Mouse (Mus musculus) G1E (cell line): Measurements from ENCODE around the gene Arsa. TPM values are rescaled to one million over a fixed set of nuclear protein-coding genes. Genes with fewer than 3 reads are reported as not detected.
A peak's percentile ranks its signal among the peaks of the same experiment; 100 is the strongest.

Experiments used
- ATAC-seq: 2 replicates; pipeline ENCODE4 v1.8.0; 2016; ENCODE audit warnings: mild to moderate bottlenecking; ENCODE audit not compliant: insufficient number of reproducible peaks, poor library complexity, low FRiP score, severe bottlenecking; ENCODE audit errors: extremely low read depth
- DNase-seq: peaks from one replicate; pipeline ENCODE4 v3.0.0; 2012; ENCODE audit warnings: low spot score
- H3K27me3 ChIP-seq: 2 replicates; pipeline ENCODE4 v1.6.1; 2012; ENCODE audit warnings: mild to moderate bottlenecking, low read length, inconsistent platforms; ENCODE audit not compliant: insufficient read depth
- H3K36me3 ChIP-seq: replicated peaks from 2 replicates; pipeline ENCODE3; 2012; ENCODE audit warnings: mild to moderate bottlenecking, inconsistent platforms
- H3K4me1 ChIP-seq: 2 replicates; pipeline ENCODE4 v1.6.1; 2012; ENCODE audit warnings: low read depth, low read length, inconsistent platforms, mixed read lengths; ENCODE audit not compliant: insufficient read depth
- H3K4me3 ChIP-seq: 2 replicates; pipeline ENCODE4 v1.5.1; 2012; ENCODE audit warnings: low read depth, mild to moderate bottlenecking, inconsistent platforms, low read length, moderate library complexity, mixed read lengths
- H3K9me3 ChIP-seq: replicated peaks from 2 replicates; pipeline ENCODE4 v1.6.1; 2012; ENCODE audit warnings: inconsistent platforms
- CTCF ChIP-seq: IDR thresholded peaks from 2 replicates; pipeline ENCODE4 v1.5.1; 2012; ENCODE audit warnings: low read depth, low read length, inconsistent platforms, mixed read lengths
- GATA1 ChIP-seq: IDR thresholded peaks from 2 replicates; pipeline ENCODE4 v1.6.1; 2012; ENCODE audit warnings: borderline replicate concordance, low read length, inconsistent platforms, mixed read lengths
- GATA2 ChIP-seq: IDR thresholded peaks from 2 replicates; pipeline ENCODE4 v1.6.1; 2012; ENCODE audit warnings: low read depth, low read length, inconsistent platforms, borderline replicate concordance
- POLR2AphosphoS5 ChIP-seq: IDR thresholded peaks from 2 replicates; pipeline ENCODE4 v1.6.1; 2012; ENCODE audit warnings: low read depth, low read length, inconsistent platforms; ENCODE audit not compliant: insufficient replicate concordance
- TAL1 ChIP-seq: conservative IDR thresholded peaks from 2 replicates; pipeline ENCODE4 v1.6.1; 2012; ENCODE audit warnings: low read depth, low read length, inconsistent platforms, mixed read lengths
- polyA plus RNA-seq: library from polyadenylated mRNA; stranded (reverse); fragments of >175 nt; gene quantifications from 2 replicates; pipeline ENCODE4 v1.2.3, GENCODE M21; 2012
- total RNA-seq, 2 experiments: library from RNA; stranded (forward) in 1 of 2; stranded (reverse) in 1 of 2; fragments of 200-1000 nt in 1 of 2; fragments of >200 nt in 1 of 2; fragmentation: Nextera tagmentation in 1 of 2; gene quantifications; 2 replicates each; pipeline ENCODE4 v1.2.3; 2014 to 2017

Arsa gene
- total and polyA plus RNA-seq, 3 experiments = 12.8 to 37.5 (median 21.1) TPM

DNA sequence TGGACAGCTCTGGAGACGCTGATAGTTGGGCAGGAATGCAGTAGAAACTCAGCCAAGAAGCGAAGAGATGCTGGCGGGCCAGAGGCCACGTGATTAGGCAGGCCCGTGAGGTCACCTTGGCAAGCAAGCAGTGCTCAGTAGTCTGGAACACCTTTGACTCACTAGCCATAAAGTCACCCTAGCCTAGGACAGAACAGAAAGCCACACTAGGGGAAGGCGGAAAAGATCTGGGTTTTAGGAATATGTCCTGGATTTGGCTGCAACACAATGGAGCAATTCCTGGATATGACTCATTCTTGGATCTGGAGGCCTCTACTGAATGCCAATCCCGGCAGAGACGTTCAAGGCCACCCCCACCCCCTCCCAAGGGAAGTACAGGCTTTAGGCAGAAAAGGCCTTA lies 3.4 kb upstream of the Arsa start:
- ATAC-seq (no peak), DNase-seq (no peak)
- Histone ChIP-seq H3K36me3 (peaks cover 10% of the 10 kb centered on the region), H3K4me3 (no peak overlapping the region), H3K4me1 (peaks cover 12% of the 10 kb centered on the region), H3K9me3 (no peaks in the 10 kb centered on the region), H3K27me3 (peaks cover 7% of the 10 kb centered on the region)
- TF ChIP-seq TAL1 = no peak
- no peak for TF ChIP-seq POLR2AphosphoS5
- TF ChIP-seq CTCF = no peak
- no peak for TF ChIP-seq GATA1
- no peak for TF ChIP-seq GATA2

- DNase-seq (no peak), ATAC-seq (no peak)
- Histone ChIP-seq H3K4me1 (peaks cover 29% of the 10 kb centered on the region), H3K4me3 (no peak overlapping the region), H3K9me3 (no peaks in the 10 kb centered on the region), H3K36me3 (peaks cover 25% of the 10 kb centered on the region), H3K27me3 (peaks cover 7% of the 10 kb centered on the region)
- TF ChIP-seq POLR2AphosphoS5 = no peak
- no peak for TF ChIP-seq GATA2
- no peak for TF ChIP-seq CTCF
- no peak for TF ChIP-seq GATA1
- TF ChIP-seq TAL1 = no peak
Observed at GRCm38 (mm10) chr15:89478622-89479021, 1.4 kb upstream of the Arsa start.

DNA sequence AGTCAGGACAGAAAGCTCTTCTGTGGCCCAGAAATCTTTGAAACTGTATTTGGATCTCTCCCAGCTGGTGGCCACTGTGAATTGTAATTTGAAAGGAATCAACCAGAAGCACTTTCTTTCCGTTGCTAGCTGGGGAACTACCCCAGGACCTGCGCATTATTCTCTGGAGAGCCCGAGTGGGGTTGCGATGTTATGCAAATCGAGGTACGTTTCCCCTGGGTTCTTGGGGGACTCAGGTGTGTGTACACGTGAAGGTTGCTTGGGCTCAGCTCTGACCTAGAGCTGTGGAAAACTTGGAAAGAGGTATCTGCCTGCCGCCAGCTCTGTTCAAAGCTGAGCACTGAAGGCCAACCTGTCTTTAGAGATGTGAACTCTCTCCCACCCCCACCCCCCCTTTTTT lies 581 bp upstream of the Arsa start:
- no peak for ATAC-seq
- peaks cover 33% of the 10 kb centered on the region for H3K36me3 ChIP-seq
- no peak for DNase-seq
- no peak for TF ChIP-seq GATA2
- TF ChIP-seq POLR2AphosphoS5 = no peak
- no peak for TF ChIP-seq TAL1
- no peak for TF ChIP-seq GATA1
- TF ChIP-seq CTCF = no peak
- H3K4me3 ChIP-seq = no peak overlapping the region
- H3K4me1 ChIP-seq = peaks cover 29% of the 10 kb centered on the region
- H3K27me3 ChIP-seq = peaks cover 4% of the 10 kb centered on the region; the same call in 1 of the 2 replicates
- no peaks in the 10 kb centered on the region for H3K9me3 ChIP-seq

DNA sequence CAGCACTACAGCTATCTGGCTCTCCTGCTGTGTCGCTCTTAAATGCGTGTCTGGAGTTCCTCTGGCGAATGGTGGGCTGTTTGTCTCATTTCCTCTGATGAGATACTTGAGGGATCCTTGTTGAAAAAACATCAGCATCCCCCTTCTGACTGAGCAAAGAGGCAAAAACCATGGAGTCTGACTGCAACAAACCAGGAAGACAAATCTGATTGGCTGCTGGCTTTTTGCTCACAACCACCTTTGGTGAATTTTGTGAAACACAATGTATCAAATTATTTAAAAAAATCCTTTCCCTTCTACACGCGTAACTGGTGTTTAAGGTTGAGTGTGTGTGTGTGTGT lies 780 bp downstream of the Arsa start:
- DNase-seq (peak; percentile 65), ATAC-seq (peak; percentile 6; the same call in 1 of the 2 replicates)
- Histone ChIP-seq H3K27me3 (peaks cover 4% of the 10 kb centered on the region; the same call in 1 of the 2 replicates), H3K9me3 (no peaks in the 10 kb centered on the region), H3K36me3 (peaks cover 36% of the 10 kb centered on the region), H3K4me3 (peak overlapping the region; percentile 84), H3K4me1 (peaks cover 29% of the 10 kb centered on the region)
- no peak for TF ChIP-seq GATA2

GRCm38 (mm10) chr15:89475611-89476474 lies 1.4 kb downstream of the Arsa start:
- H3K27me3 ChIP-seq = peaks cover 4% of the 10 kb centered on the region; the same call in 1 of the 2 replicates
- ATAC-seq (peak; percentile 96), DNase-seq (peak; percentile 95)
- H3K4me3 ChIP-seq = peak overlapping the region; percentile 84
- H3K36me3 ChIP-seq = peaks cover 36% of the 10 kb centered on the region
- H3K4me1 ChIP-seq = peaks cover 29% of the 10 kb centered on the region
- H3K9me3 ChIP-seq = no peaks in the 10 kb centered on the region
- no peak for TF ChIP-seq CTCF
- no peak for TF ChIP-seq POLR2AphosphoS5
- TF ChIP-seq GATA2 = no peak; the same call in 1 of the 2 replicates

- Histone ChIP-seq H3K4me3 (peak overlapping the region; percentile 84), H3K27me3 (peaks cover under 1% of the 10 kb centered on the region; the same call in 1 of the 2 replicates), H3K9me3 (no peaks in the 10 kb centered on the region), H3K36me3 (peaks cover 33% of the 10 kb centered on the region), H3K4me1 (peaks cover 29% of the 10 kb centered on the region)
- no peak for TF ChIP-seq GATA1
- TF ChIP-seq GATA2 = no peak
- TF ChIP-seq TAL1 = no peak
- TF ChIP-seq CTCF = no peak
- no peak for TF ChIP-seq POLR2AphosphoS5
- DNase-seq (no peak), ATAC-seq (no peak)
Observed at GRCm38 (mm10) chr15:89475293-89475600, 2.0 kb downstream of the Arsa start.
